Mouse (Mus musculus) midbrain, postnatal 0 days (tissue): ENCODE measurements at regions not wholly inside any gene's neighbourhood (a gene's known extent, or its start where the extent isn't known, plus 50 kb on each side); places are given as distances from the start of the nearest gene placed in this dataset.

Experiments used
- ATAC-seq: fragments of 200-750 bp; cut with Nextera tagmentation; 2 replicates; pipeline ENCODE4 v1.8.0; 2017; ENCODE audit warnings: moderate number of reproducible peaks, mild to moderate bottlenecking, moderate TSS enrichment, moderate library complexity; ENCODE audit not compliant: low FRiP score
- DNase-seq: peaks from one replicate; pipeline ENCODE4 v3.0.0-alpha.2; 2015; ENCODE audit warnings: low spot score
- H3K27ac ChIP-seq: fragments of 300-500 bp; sonication (generic); 2 replicates; pipeline ENCODE4 v1.5.1; 2014; ENCODE audit warnings: low read depth, mild to moderate bottlenecking, low read length, mixed read lengths
- H3K27me3 ChIP-seq: fragments of 300-500 bp; sonication (generic); 2 replicates; pipeline ENCODE4 v1.6.1; 2014; ENCODE audit warnings: low read length, control low read depth, mixed read lengths; ENCODE audit not compliant: insufficient read depth
- H3K36me3 ChIP-seq: fragments of 300-500 bp; sonication (generic); 2 replicates; pipeline ENCODE4 v1.6.1; 2014; ENCODE audit warnings: low read length, control low read depth, mixed read lengths; ENCODE audit not compliant: insufficient read depth
- H3K4me1 ChIP-seq: fragments of 300-500 bp; sonication (generic); 2 replicates; pipeline ENCODE4 v1.6.1; 2014; ENCODE audit warnings: mild to moderate bottlenecking, control low read depth, antibody characterized with exemption, low read length, mixed read lengths; ENCODE audit not compliant: insufficient read depth
- H3K4me2 ChIP-seq: fragments of 300-500 bp; sonication (generic); 2 replicates; pipeline ENCODE4 v1.6.1; 2014; ENCODE audit warnings: low read depth, mild to moderate bottlenecking, low read length, mixed read lengths; ENCODE audit not compliant: poor library complexity, severe bottlenecking
- H3K4me3 ChIP-seq: fragments of 300-500 bp; sonication (generic); 2 replicates; pipeline ENCODE4 v1.5.1; 2014; ENCODE audit warnings: low read depth, mild to moderate bottlenecking, low read length, moderate library complexity
- H3K9ac ChIP-seq: fragments of 300-500 bp; sonication (generic); replicated peaks from 2 replicates; pipeline ENCODE4 v1.6.1; 2014; ENCODE audit warnings: mild to moderate bottlenecking, low read length, moderate library complexity, mixed read lengths; ENCODE audit not compliant: poor library complexity, severe bottlenecking
- H3K9me3 ChIP-seq: fragments of 300-500 bp; sonication (generic); 2 replicates; pipeline ENCODE4 v1.6.1; 2016; ENCODE audit warnings: low read length, control low read depth
- CTCF ChIP-seq: IDR thresholded peaks from 2 replicates; pipeline ENCODE4 v1.5.1; 2016; ENCODE audit warnings: antibody characterized with exemption, mild to moderate bottlenecking
- WGBS: fragments of 180-500 bp; shearing (Covaris S2); extraction: QIAGEN DNeasy Blood & Tissue Kit; methylation state at CpG from one replicate; pipeline ENCODE4 v1.1.7; 2014; 5-methylcytosine and 5-hydroxymethylcytosine counted together

DNA sequence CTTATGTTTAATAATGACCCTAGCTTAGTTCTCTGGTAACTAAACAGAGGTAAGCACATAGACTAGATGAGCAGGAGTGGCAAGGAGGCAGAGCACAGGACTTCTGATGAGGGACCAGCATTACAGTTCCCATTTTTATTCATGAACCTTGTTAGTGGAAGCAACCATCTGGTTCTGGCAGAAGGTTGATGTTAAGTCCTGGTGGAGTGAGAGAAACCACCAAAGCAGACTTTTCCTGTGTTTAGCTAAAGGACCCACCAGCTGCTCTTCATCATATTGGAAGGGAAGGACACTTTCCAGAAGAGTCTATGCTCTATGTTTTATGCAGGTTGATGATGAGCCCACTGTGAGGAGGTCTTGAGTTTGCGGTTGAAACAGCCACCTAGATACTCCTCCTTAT is 194.9 kb upstream of the Xylt1 start:
- H3K27ac ChIP-seq: no peak overlapping the region
- H3K9ac ChIP-seq: no peak overlapping the region
- no peaks in the 10 kb centered on the region for H3K4me1 ChIP-seq
- H3K9me3 ChIP-seq: no peaks in the 10 kb centered on the region
- no peak overlapping the region for H3K4me2 ChIP-seq
- no peaks in the 10 kb centered on the region for H3K36me3 ChIP-seq
- H3K27me3 ChIP-seq: no peaks in the 10 kb centered on the region
- ATAC-seq (no peak), DNase-seq (no peak)
- H3K4me3 ChIP-seq: no peak overlapping the region
- TF ChIP-seq CTCF: no peak
- 100% methylated on average over 1 of the region's 1 CpGs for WGBS

DNA sequence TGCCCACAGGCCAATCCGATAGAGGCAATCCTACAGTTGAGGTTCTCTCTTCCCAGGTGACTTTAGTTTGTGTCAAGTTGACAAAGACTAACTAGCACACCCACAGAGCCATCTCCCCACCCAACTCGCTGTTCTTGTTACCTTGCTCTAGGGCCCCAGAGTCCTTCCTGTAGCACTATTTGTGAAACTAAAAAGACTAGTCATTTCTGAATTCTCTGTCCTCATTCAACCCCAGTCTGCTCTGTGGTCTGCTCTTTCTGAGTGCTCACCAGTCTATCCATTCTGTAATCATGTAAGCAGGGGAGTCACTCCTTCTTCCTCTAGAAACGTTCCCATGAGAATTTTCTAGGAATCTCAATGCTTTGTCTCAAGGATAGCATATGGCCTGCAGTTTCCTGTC is 184.2 kb upstream of the Xylt1 start:
- 79% methylated on average over 3 of the region's 3 CpGs for WGBS
- H3K4me1 ChIP-seq: no peaks in the 10 kb centered on the region
- H3K9ac ChIP-seq: no peak overlapping the region
- no peaks in the 10 kb centered on the region for H3K36me3 ChIP-seq
- no peak overlapping the region for H3K4me2 ChIP-seq
- ATAC-seq: no peak
- H3K27me3 ChIP-seq: no peaks in the 10 kb centered on the region
- H3K27ac ChIP-seq: no peak overlapping the region
- TF ChIP-seq CTCF: no peak
- DNase-seq: no peak
- no peaks in the 10 kb centered on the region for H3K9me3 ChIP-seq
- no peak overlapping the region for H3K4me3 ChIP-seq

DNA sequence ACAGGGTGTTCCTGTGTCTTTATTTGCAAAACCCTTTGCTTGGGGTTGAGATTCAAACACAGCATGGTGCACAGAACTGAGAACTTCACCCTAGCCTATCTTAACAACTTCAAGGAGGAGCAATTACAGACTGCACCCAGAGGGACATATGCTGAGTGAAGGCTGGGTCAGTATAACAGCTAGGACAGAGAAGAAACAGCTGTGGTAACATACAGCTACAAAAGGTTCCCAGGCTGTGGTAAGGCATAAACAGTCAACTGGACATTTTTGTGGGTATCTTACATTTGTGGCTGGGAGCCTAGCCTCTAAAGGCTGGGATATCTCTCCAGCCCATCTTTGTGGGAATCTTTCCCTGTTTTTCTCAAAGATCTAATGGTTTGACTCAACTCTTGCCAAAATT is 154.5 kb upstream of the Xylt1 start:
- no peaks in the 10 kb centered on the region for H3K4me1 ChIP-seq
- DNase-seq (no peak), ATAC-seq (no peak)
- no peak overlapping the region for H3K4me3 ChIP-seq
- H3K27ac ChIP-seq: no peak overlapping the region
- H3K27me3 ChIP-seq: no peaks in the 10 kb centered on the region
- H3K36me3 ChIP-seq: no peaks in the 10 kb centered on the region
- no peak overlapping the region for H3K4me2 ChIP-seq
- no peak overlapping the region for H3K9ac ChIP-seq
- no peak for TF ChIP-seq CTCF
- H3K9me3 ChIP-seq: no peaks in the 10 kb centered on the region

DNA sequence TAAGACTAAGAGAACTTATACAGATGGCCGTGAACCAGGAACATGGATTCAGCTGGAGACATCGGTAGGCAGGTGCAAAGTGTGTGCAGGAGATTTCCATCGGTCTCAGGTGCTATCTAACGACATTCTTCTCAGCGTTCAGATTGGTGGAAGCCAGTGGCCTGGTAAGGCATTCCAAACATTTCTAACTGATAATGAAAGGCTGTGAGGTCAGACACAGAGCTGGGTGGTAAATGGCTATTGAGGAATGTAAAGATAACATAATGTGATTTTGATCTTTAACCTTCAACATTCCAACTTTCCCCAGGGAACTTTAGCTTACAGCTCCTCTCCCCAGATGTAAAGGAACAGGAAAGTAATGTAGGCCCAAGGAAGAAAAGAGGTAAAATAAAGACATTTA is 151.2 kb upstream of the Xylt1 start:
- no peaks in the 10 kb centered on the region for H3K4me1 ChIP-seq
- no peaks in the 10 kb centered on the region for H3K9me3 ChIP-seq
- no peak overlapping the region for H3K9ac ChIP-seq
- H3K27ac ChIP-seq: no peak overlapping the region
- no peak for ATAC-seq
- no peak for TF ChIP-seq CTCF
- no peaks in the 10 kb centered on the region for H3K36me3 ChIP-seq
- no peak overlapping the region for H3K4me3 ChIP-seq
- WGBS: 75% methylated on average over 5 of the region's 5 CpGs
- H3K27me3 ChIP-seq: no peaks in the 10 kb centered on the region
- no peak overlapping the region for H3K4me2 ChIP-seq
- DNase-seq: no peak

DNA sequence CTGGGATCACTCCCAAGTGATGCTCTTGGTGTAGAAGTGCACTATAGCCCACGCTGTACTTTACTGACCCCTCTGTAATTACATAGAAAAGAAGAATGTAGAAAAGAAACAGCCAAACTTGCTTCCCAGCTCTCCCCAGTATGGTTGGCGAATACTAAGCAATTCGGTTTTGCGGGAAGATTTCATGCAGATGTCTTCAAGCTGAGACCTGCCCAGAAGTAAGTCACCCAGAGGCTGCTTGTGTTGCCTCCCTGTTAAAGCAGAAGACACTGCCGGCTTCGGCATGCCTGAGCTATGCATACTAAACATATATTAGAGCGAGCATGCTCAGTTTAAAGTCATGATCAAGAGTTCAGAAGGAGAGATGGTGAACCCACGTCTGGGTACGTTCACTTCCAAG is 124.0 kb upstream of the Xylt1 start:
- no peaks in the 10 kb centered on the region for H3K36me3 ChIP-seq
- ATAC-seq (no peak), DNase-seq (no peak)
- H3K27me3 ChIP-seq: no peaks in the 10 kb centered on the region
- no peak overlapping the region for H3K9ac ChIP-seq
- no peak overlapping the region for H3K4me3 ChIP-seq
- H3K4me2 ChIP-seq: no peak overlapping the region
- TF ChIP-seq CTCF: no peak
- no peak overlapping the region for H3K27ac ChIP-seq
- 82% methylated on average over 9 of the region's 9 CpGs for WGBS
- no peaks in the 10 kb centered on the region for H3K9me3 ChIP-seq
- no peaks in the 10 kb centered on the region for H3K4me1 ChIP-seq

GRCm38 (mm10) chr7:117258557-117258956 is 122.2 kb upstream of the Xylt1 start:
- no peaks in the 10 kb centered on the region for H3K4me1 ChIP-seq
- DNase-seq (no peak), ATAC-seq (no peak)
- no peak overlapping the region for H3K4me2 ChIP-seq
- no peaks in the 10 kb centered on the region for H3K9me3 ChIP-seq
- WGBS: 53% methylated on average over 5 of the region's 5 CpGs
- no peak overlapping the region for H3K9ac ChIP-seq
- no peak overlapping the region for H3K27ac ChIP-seq
- H3K27me3 ChIP-seq: no peaks in the 10 kb centered on the region
- H3K4me3 ChIP-seq: no peak overlapping the region
- no peaks in the 10 kb centered on the region for H3K36me3 ChIP-seq
- no peak for TF ChIP-seq CTCF

DNA sequence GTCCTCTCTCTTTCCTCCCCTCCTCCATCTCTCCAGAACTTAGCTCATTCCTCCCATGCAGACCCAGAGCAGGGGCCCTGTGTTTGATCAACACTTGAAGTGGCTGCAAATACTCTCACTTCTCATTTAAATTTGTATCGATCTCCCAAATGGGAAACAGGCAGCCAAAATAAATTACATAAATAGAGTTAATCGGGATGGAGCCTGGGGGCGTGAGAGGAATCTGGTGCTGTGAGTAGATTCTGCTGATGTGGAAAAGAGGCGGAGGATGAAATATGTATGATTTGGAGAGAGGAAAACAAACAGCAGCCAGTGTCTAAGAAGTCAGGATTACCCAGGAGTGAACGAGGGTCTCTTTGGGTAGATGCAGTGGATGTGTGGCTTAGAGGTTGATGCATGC is 121.6 kb upstream of the Xylt1 start:
- WGBS: 44% methylated on average over 5 of the region's 5 CpGs
- no peak for TF ChIP-seq CTCF

More for the DNA sequence above, 121.6 kb upstream of the Xylt1 start:
- Histone ChIP-seq H3K36me3 (no peaks in the 10 kb centered on the region), H3K9me3 (no peaks in the 10 kb centered on the region), H3K4me2 (no peak overlapping the region), H3K27me3 (no peaks in the 10 kb centered on the region), H3K4me3 (no peak overlapping the region), H3K9ac (no peak overlapping the region), H3K4me1 (no peaks in the 10 kb centered on the region), H3K27ac (no peak overlapping the region)
- no peak for ATAC-seq
- no peak for DNase-seq
